ENCODE assay signal across 9 mouse cellular contexts in genomic region chr5:128432916-128433315, GRCm38 (mm10). TPM values are rescaled to one million over a fixed set of nuclear protein-coding genes. Genes with fewer than 3 reads are reported as not detected.
A peak's percentile ranks its signal among the peaks of the same experiment; 100 is the strongest.
DNase-seq lines count a peak whose midpoint lies in the region; ATAC-seq and TF ChIP-seq lines count a peak whose summit lies in the region.
"Had no signal": no experiment of that assay in that cellular context is flagged by ENCODE, and none has a peak within 500 bp of the region (broad histone marks: within the 10 kb centered on the region; RNA-seq: fewer than 3 reads in every experiment).

Tmem132d (minus strand) TSS chr5:128433077.

- no peaks in the 10 kb centered on the region for H3K9me3 ChIP-seq in embryonic facial prominence, embryonic 12.5 days
- H3K9me3 ChIP-seq in intestine, embryonic 14.5 days (ENCODE audit: control insufficient read depth, low read length), result no peaks in the 10 kb centered on the region

- H3K27ac ChIP-seq in embryonic facial prominence, embryonic 12.5 days, result no peak within 1 kb of the TSS
- no peak within 1 kb of the TSS for H3K27ac ChIP-seq in intestine, embryonic 14.5 days (ENCODE audit: low read depth)

- H3K4me3 ChIP-seq in embryonic facial prominence, embryonic 12.5 days, result peak within 1 kb of the TSS; percentile 56
- H3K4me3 ChIP-seq in intestine, embryonic 14.5 days (ENCODE audit: low read depth, low read length), result peak within 1 kb of the TSS; percentile 30
- H3K4me3 ChIP-seq in lung, adult 2 months (replicated peaks; ENCODE audit: extremely low read depth, low read depth, low read length), result peak within 1 kb of the TSS; percentile 33
- H3K4me3 ChIP-seq: myocyte had no signal

- peaks cover 70% of the 10 kb centered on the region for H3K27me3 ChIP-seq in embryonic facial prominence, embryonic 12.5 days
- H3K27me3 ChIP-seq in intestine, embryonic 14.5 days (replicated peaks; ENCODE audit: control insufficient read depth, insufficient read depth, low read length), result peaks cover 65% of the 10 kb centered on the region

- H3K4me1 ChIP-seq in embryonic facial prominence, embryonic 12.5 days, result peaks cover 8% of the 10 kb centered on the region; the same call in 1 of the 2 replicates
- no peaks in the 10 kb centered on the region for H3K4me1 ChIP-seq in intestine, embryonic 14.5 days (replicated peaks; ENCODE audit: control insufficient read depth, insufficient read depth, low read length)
- no peaks in the 10 kb centered on the region for H3K4me1 ChIP-seq in lung, adult 2 months (ENCODE audit: control insufficient read depth, insufficient read depth, low read length)

- no peak for ATAC-seq in embryonic facial prominence, embryonic 12.5 days (ENCODE audit: insufficient number of reproducible peaks, insufficient read depth, low FRiP score, low TSS enrichment)
- no peak for ATAC-seq in intestine, embryonic 14.5 days (replicated peaks; ENCODE audit: low FRiP score, low TSS enrichment, low read depth)
- ATAC-seq in erythroblast, adult 5-6 weeks (replicated peaks; ENCODE audit: low FRiP score, poor library complexity, severe bottlenecking), result no peak
- ATAC-seq in cerebellum, adult (ENCODE audit: insufficient number of reproducible peaks, low FRiP score, low TSS enrichment), result no peak

- no peak for TF ChIP-seq CTCF in lung, adult 2 months (IDR thresholded peaks at IDR 0.05; ENCODE audit: insufficient read depth, low read length)

- peak within 1 kb of the TSS; percentile 54 for H3K9ac ChIP-seq in embryonic facial prominence, embryonic 12.5 days
- 0 out of 2 replicates have a peak within 1 kb of the TSS, but pooled peaks have one; percentile 13 for H3K9ac ChIP-seq in intestine, embryonic 14.5 days (ENCODE audit: low read length)

- H3K4me2 ChIP-seq in embryonic facial prominence, embryonic 12.5 days (replicated peaks), result peak within 1 kb of the TSS; percentile 97
- H3K4me2 ChIP-seq in intestine, embryonic 14.5 days (ENCODE audit: low read length), result peak within 1 kb of the TSS; percentile 53

- peak; percentile 56 for DNase-seq in ZHBTc4 (ENCODE audit: low read depth, low spot score)
- DNase-seq in intestine, embryonic 14.5 days (ENCODE audit: low spot score), result no peak
- DNase-seq in lung, adult 2 months, result no peak
- peak; percentile 80 to 82 for DNase-seq in right cerebral cortex, adult 2 months (ENCODE audit: low spot score in 2 of 2)
- no peak for DNase-seq in cerebellum, adult 11-12 months

- under 1% methylated on average over 36 of the region's 40 CpGs for WGBS in embryonic facial prominence, embryonic 12.5 days
- WGBS in intestine, embryonic 14.5 days, result 1% methylated on average over 39 of the region's 40 CpGs
- WGBS in lung, adult 2 months, result 2% methylated on average over 40 of the region's 40 CpGs

- H3K36me3 ChIP-seq in embryonic facial prominence, embryonic 12.5 days, result no peaks in the 10 kb centered on the region
- no peaks in the 10 kb centered on the region for H3K36me3 ChIP-seq in intestine, embryonic 14.5 days (ENCODE audit: control insufficient read depth, insufficient read depth, low read length)

- 0 out of 2 replicates have a peak, but pooled peaks have one; percentile 11 for TF ChIP-seq POLR2A in lung, adult 2 months (IDR thresholded peaks at IDR 0.05; ENCODE audit: borderline replicate concordance, extremely low read depth, low read depth, low read length)

RNA-seq across cellular contexts. Expression of gene Tmem132d, which starts in this region (rescaled TPM):
- 0.94 and 1.3 TPM in 2 replicates for polyA plus RNA-seq in embryonic facial prominence, embryonic 12.5 days (2016; fragmentation: Nextera tagmentation; extraction: Ambion mirVana)
- polyA plus RNA-seq in intestine, embryonic 14.5 days (2014; fragmentation: Nextera tagmentation; extraction: Ambion mirVana), result 0.15 and 0.20 TPM in 2 replicates
- polyA plus RNA-seq in lung, adult 2 months (2012; rRNA removed), result 5.3 and 5.5 TPM in 2 replicates
- not detected in 2 replicates for total RNA-seq in erythroblast, adult 5-6 weeks (2015; ENCODE audit: low replicate concordance)
- not detected in 2 replicates for total RNA-seq in erythroblast, adult 5-6 weeks (2017; ENCODE audit: low replicate concordance)
- polyA plus RNA-seq: myocyte had no signal

Comparison
In these comparisons a context has a peak if more than half of its experiments do, and no peak if none do; other contexts are left out.
1. DNase-seq: peak in ZHBTc4 (single experiment) and right cerebral cortex, adult 2 months (2 of 2); none in intestine, embryonic 14.5 days (single experiment), lung, adult 2 months (single experiment) and cerebellum, adult 11-12 months (single experiment).
2. Peak in every context shown above with its lines, with median percentiles within 50 percentile points of each other: H3K4me3 ChIP-seq.